Mouse (Mus musculus) small intestine, adult 2 months (tissue): ENCODE measurements around the gene Gm28845.

ENCODE experiments used
- CTCF ChIP-seq: fragments of 200-500 bp; IDR thresholded peaks from 2 replicates; pipeline ENCODE4 v1.5.1; 2012; ENCODE audit warnings: low read depth, mild to moderate bottlenecking, control low read depth, inconsistent platforms, low read length, moderate library complexity, mixed read lengths; ENCODE audit not compliant: insufficient replicate concordance, insufficient read length; ENCODE audit errors: extremely low read depth
- POLR2A ChIP-seq: fragments of 200-500 bp; IDR thresholded peaks from 2 replicates; pipeline ENCODE4 v1.6.1; 2012; ENCODE audit warnings: low read depth, mild to moderate bottlenecking, control low read depth, inconsistent platforms, low read length, moderate library complexity

GRCm38 (mm10) chr1:65113536-65114172 lies 5.7 kb downstream of the Gm28845 start:
- TF ChIP-seq POLR2A, result no peak
- TF ChIP-seq CTCF, result no peak
